Mouse (Mus musculus): Measurements from ENCODE around the gene Oser1. TPM values are rescaled to one million over a fixed set of nuclear protein-coding genes. Genes with fewer than 3 reads are reported as not detected.
"Not testable (repeated sequence)": the region's sequence is repeated elsewhere in the genome, so short reads cannot be mapped to it uniquely, and the experiment has no call there.

The Oser1 gene
- total RNA-seq (2021) = 10 to 100 TPM; 23.8 to 27.0 TPM
- long read RNA-seq, experiment 1, transcript Oser1-201 (4 exons, 1,620 nt) = major isoform, 57 of 68 reads
- long read RNA-seq, experiment 1, partial matches to known transcripts = 0 of 68 reads
- long read RNA-seq, experiment 1, other reads (novel, unspliced or antisense) = 11 of 68 reads
- long read RNA-seq, experiment 2, transcript Oser1-201 (4 exons, 1,620 nt) = major isoform, 54 of 61 reads
- long read RNA-seq, experiment 2, partial matches to known transcripts = 0 of 61 reads
- long read RNA-seq, experiment 2, other reads (novel, unspliced or antisense) = 6 of 61 reads

DNA sequence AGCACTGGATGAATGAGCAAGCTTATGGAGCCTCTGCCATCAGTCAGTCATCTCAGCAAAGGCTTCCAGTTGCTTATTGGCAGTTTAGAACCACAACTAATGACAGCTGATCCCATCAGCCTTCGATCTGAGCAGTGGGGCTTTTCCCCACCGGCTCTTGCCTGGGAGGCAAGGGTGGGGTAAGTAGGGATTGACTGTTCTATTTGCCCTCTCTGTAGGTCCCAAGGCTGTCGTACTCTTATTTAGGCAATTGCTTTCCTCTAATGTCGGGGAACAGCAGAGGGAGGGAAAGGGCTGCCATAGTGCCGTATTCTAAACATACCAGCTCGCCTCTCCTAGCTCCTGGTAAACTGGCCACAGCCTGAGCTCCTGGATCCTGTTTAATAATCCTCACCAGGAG, at the start of gene Oser1:
TSS of gene Oser1 (minus strand) at position 101 of the 400 bp plus-strand sequence.
- no peak for DNase-seq

DNA sequence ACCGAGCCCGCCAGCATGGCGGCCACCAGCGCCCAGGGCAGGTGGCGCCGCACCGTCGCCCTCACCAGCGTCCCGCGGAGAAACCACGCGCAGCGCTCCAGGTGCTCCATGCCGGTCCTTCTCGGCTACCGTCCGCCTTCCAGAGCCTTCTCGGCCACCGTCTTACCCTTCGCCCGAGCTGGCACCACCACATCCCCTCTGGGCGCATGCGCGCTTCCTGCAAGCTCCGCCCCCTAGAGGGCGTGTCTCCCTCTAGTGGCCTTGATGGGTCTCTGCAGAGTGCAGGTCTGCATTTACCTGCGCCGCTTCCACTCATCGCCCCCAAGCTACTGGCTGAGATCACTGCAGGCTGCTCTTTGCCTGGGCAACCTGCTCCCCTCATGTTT, 48.0 kb upstream of the Oser1 start, which contains the start of gene Fitm2:
TSS of gene Fitm2 (minus strand) at position 164 of the 386 bp plus-strand sequence.
- DNase-seq = peak; percentile 91

DNA sequence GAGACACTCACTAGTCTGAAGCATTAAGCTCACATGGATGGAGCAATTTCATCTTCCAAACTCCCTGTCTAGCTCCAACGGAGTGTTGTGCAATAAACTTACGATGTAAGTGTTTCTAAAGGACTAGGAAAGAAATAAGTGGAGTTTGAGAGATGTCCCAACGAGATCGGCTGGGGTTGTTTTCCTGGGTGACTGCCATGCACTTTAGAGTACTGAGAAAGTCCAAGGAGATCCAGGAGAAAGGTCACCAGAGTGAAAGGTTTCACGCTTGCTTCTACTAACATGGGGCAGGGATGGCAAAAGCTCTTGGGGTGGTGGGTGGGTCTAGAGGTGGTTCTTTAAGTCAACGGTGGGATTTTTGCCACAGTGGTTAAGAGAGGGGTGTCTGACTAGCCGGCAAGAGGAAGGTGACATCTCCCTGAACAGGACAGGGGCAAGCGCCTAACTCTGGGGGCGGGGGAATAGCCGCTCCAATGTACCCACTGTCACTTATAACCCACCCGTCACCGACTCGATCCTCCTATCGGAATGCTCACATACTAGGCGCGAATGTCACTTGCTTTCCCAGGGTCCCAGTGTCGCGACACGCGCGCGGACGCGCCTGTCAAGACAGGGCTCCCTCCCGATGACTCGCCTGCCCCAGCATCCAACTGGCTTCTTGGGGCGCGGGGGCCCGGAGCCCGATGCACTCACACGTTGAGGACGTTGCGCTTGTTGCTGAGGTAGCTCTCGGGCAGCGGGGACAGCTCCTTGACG, 47.4 kb upstream of the Oser1 start:
- DNase-seq = peak; percentile 25

GRCm38 (mm10) chr2:163471136-163471535, 46.6 kb upstream of the Oser1 start:
- peak; percentile 24 for DNase-seq

- no peak for DNase-seq
Measured at GRCm38 (mm10) chr2:163469711-163470110, 45.2 kb upstream of the Oser1 start.

DNA sequence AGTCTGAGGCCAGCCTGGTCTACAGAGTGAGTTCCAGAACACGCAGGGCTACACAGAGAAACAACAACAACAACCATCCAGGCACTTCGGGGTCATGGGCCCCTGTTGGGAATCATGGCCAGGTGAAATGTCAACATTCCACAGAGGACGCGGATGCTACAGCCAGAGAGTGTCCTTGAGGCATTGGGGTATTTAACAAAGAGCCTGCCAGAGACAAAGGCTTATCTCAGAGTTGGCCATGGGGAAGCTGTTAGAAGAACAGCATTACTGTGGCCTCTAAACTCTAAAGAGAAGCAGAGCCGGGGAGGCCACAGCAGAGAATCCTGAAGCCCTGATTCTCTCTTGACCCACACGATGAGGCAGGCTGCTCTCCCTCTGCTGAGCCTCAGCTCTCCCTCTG, 44.4 kb upstream of the Oser1 start:
- no peak for DNase-seq

DNA sequence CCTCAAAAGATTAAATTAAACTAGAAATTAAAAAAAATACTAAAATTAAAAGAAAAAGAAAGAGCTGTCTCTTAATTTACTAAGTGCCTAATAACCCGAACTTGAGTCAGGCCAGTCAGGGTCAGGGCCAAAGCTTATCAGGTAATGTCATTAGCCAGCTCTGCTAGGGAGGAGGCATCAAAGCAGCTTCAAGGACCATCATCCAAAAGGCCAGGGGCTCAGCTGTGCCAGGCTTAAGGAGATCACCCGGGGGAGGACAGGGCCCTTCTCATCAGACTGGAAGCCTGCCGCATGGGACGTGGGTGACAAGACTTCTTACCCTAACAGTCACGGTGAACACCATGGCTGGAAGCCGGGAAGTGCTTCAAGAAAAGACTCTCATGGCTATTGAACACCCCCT, 43.1 kb upstream of the Oser1 start:
- no peak for DNase-seq

DNA sequence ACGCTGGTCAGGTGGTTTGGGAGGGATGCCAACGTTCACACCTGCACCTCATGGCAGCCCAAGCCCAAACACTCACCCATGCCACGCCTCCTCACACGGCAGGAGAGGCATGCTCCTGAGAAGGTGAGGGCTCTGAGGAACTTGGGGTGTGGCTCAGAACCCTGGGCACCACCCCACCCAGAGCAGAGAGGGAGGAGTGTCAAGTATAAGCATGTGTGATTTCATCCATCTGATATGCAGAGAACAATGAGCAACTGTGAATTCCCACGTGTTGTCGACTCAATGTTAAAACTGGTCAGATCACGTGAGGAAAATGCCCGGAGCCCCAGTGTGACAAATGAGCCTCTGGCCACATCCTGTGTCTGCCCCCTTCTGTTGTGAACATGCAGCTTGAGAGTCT, 42.3 kb upstream of the Oser1 start:
- DNase-seq = no peak

DNA sequence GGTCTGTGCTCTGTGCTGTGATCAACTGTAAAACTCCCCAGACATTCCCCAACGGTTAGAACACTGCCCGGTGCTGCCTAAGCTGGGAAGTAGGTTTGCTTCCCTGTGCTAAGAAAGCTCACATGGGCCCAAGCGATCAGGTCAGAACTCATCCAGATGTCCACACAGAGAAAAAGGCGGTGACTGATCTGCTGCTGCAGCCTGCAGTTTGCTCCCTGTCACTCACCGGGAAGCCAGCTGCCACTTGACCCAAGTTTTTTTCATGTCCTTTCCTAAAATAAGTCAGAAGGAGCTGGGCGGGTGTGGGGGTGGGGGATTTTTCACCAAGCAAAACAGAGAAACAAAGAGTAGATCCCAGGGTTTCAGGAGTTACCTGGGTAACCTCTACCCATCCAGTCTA, 40.1 kb upstream of the Oser1 start:
- DNase-seq = peak; percentile 33

DNA sequence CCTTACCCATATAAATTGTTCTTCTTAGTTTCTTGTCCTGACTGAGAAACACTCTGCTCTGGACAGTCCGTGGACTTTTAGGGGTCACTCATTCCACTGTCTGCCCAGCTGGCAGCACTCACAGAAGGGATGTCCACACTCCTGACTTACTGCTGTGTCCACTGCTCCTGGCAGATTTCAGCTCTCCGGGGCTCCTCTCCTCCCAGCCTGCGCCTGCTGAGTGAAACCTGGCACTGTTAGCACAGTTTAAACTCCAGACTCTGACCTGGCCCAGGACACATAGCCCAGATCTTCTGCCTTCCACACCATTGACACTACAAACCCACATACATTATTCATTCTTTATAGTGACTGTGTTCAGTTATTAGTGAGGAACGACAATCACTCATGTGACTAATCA, 39.5 kb upstream of the Oser1 start:
- no peak for DNase-seq

DNA sequence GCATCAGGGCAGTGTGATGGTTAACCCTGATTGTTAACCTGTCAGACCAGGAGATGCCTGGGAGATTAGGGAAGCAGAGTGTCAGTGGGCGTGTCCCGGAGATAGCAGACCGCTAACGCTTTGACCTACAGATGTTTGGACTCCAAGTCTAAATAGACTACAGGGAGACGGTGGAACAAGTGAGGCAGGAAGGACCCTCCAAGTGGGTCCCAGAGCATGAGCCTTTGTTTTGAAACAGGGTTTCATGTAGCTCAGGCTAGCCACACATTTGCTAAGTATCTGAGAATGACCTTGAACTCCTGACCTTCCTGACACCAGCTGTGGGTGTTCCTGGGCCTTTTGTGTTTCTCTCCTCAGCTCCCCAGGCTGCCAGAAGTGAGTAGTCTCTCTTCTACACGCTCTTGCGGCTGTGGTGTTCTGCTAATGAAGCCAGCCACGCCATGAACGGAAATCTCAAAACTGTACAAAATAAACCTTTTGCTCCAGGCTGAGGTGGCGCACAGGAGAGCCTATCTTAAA, 38.8 kb upstream of the Oser1 start:
- no peak for DNase-seq

DNA sequence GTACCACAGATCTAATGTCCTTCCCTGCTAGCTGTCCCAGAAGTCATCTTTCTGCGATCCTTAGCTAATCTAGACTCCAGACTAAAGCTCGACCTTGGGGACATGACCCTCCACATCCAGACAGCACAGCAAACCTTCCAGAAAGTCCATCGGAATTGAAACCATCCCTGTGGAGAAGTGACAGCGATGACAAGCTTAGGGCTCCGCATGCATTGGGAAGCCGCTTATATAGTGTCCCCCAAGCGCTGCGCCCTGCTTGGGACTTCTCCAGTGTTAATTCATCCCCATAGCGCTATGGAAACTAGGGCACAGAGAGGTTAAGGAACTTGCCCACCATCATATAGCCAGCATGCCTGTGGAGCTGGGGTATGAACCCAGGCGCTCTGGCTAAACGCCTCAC, 38.3 kb upstream of the Oser1 start:
- no peak for DNase-seq

- DNase-seq = no peak
Measured at GRCm38 (mm10) chr2:163462386-163462785, 37.9 kb upstream of the Oser1 start.

GRCm38 (mm10) chr2:163461307-163461706, 36.8 kb upstream of the Oser1 start:
- not testable (repeated sequence) for DNase-seq

DNA sequence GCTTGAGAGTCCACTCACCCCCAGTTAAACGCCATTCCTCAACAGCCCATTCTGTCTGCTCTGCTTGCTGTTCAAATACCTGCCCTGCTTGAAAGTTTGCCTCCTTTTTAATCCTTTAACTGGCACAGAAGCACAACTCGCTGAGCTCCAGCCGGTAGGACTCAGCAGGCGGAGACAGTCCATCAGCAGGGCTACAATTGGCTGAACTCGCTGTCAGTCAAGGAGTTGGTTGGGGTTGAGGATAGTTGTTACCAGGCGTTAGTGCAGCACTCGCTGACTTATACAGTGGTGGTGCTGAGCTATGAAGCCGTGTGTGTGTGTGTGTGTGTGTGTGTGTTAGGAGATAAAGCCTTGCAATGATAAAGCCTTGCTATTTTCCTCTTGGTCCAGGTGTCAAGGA, 36.1 kb upstream of the Oser1 start:
- no peak for DNase-seq

DNA sequence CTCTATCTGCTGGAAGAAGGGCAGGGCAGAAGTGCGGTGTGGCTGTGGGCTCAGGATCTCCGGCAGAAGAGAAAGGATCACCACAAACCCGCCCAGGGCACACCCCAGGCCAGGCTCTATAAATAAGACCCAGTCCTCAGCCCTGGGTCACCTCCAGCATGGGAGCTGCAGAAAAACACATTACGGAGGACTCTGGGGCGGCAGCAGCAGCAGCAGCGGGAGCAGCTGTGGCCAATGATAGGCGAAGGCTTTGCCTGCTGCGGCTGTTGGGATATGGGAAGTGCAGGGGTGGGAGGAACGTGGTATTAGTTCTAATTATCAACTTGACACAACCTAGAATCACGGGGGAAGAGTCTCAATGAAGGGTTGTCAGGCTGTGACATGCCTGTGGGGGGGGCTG, 34.9 kb upstream of the Oser1 start:
- DNase-seq = peak; percentile 62

DNA sequence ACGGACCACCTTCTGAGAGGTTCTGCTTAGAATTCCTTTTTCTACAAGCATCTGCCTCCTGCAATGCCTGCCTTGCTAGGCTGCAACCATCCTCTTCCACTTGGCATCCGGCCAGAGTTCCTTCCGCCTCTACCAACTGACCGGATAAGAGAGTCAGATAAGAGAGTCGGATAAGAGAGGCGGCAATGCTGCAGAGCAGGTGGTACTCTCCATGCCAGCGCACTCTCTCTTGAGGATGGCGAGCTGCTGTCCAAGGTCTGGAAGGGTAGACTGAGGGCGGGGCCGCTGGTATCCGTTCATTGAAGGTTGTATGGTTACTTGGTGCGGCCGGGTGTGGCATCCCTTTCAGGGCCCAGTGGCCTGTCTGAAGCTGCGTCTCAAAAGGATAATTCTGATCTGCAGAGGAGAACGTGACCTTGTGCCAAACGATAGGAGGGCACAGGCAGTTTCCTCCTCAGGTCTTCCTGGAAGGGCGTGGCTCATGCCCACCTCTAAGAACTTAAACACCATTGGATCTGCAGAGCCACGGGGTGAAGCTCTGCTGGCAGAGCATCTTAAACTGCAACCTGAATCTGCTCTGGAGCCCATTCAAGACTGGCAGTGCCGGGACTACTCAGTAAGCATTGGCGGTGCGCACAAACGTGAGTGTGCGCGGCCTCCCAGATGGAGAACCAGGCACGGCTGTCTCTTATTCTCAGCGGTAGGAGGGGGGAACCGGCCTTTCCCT, 34.2 kb upstream of the Oser1 start:
- peak; percentile 62 for DNase-seq

- DNase-seq = no peak
Measured at GRCm38 (mm10) chr2:163453378-163453777, 28.9 kb upstream of the Oser1 start.

DNA sequence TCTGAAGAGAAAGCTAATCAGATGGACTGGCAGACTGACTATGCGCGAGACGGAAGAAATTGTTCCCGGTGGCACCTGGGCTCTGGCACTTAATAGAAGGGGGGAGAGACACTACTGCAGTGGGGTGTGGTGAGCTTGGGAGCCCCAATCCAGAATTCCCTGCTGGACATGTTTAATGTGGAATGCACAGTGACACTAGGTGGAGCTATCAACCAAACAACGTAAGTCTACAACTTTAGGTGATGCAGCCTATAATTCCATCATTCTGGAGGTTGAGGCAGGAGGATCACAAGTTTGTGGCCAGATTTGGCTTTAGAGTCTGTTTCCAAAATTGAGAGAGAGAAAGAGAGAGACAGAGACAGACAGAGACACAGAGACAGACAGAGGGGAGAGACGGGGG, 28.2 kb upstream of the Oser1 start:
- DNase-seq = no peak

DNA sequence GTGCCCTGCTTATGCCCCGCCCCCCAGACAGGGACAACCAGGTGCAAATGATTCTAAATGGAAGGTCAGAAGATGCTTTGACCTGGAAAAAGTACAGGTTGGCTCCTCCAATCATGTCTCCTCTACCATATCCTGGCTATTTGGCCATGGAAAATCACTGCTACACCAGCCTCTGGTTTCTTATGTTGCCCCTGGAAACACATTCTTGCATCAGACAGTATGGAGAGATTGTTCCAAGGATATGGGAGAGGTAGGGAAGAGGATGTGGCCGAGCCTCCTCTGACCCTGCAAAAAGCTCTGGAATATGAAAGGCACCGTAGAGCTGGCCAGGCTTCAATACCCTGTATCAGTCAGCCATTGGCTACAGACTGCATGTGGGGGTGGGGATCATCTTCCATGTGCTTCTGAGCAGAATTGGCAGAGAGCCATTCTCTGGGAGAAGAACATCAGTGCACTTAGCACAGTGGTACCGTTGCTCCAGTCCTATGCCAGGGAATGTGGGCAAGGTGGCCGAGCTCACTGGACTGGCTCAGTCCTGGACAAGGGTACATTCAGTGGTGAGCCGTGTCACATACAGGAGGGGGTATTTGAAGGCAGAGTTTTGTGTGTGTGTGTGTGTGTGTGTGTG, 26.3 kb upstream of the Oser1 start:
- no peak for DNase-seq

- no peak for DNase-seq
Measured at GRCm38 (mm10) chr2:163449276-163449675, 24.8 kb upstream of the Oser1 start.

DNA sequence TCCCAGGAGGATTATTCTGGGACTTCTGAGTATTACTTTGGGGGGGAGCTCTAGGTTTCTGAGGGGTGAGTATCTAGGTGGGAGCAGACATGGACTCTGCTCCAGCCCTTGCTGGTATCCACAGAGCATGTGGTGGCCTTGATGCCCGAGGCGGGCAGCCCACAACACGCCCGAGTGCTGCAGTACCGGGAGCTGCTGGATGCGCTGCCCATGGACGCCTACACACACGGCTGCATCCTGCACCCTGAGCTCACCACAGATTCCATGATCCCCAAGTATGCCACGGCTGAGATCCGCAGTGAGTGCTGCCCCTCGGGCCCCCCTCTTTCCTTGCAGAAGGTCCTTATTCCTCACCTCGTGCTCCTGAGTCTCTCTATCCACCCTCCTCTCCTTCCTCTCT, 22.9 kb upstream of the Oser1 start:
- DNase-seq = no peak

Data from gastrocnemius, postnatal 25 days (tissue).